Mouse (Mus musculus) heart, adult 8-10 months (tissue): Measurements from ENCODE around the gene Eng. TPM values are rescaled to one million over a fixed set of nuclear protein-coding genes. Genes with fewer than 3 reads are reported as not detected.

Source experiments
- microRNA-seq: library from miRNA; unstranded; fragments of <30 nt; microRNA quantifications from one replicate; pipeline ENCODE4 v1.2.0, GENCODE M21; 2022
- total RNA-seq, 4 experiments: library from RNA; stranded (reverse); gene quantifications; 2 replicates each; pipeline ENCODE4 v1.2.4; 2022

Eng gene
- total RNA-seq, 4 experiments from 2014 or later, result 111 to 143 (median 126) TPM

Small RNA genes within 50 kb of the gene (microRNA-seq; reads per million reads assigned to microRNA genes)
- not detected for gene Gm47291
- gene Mir1954, result not detected
- not detected for gene Mir2861
- gene Mir3960, result not detected
- not detected for gene Mir8093

Other genes starting within 250 kb of the Eng start
- 1 to 10 TPM; 3.4 to 4.4 (median 3.5) TPM for gene Naif1, start 196.1 kb upstream of the Eng start, total RNA-seq
- gene Slc25a25, start 195.2 kb upstream of the Eng start, total RNA-seq, result 1 to 10 TPM; 6.4 to 7.8 (median 7.0) TPM
- 10 to 100 TPM in 1 of 4 experiments, 1 to 10 TPM in 3; 6.8 to 10.9 (median 8.6) TPM for gene Fam102a, start 111.3 kb upstream of the Eng start, total RNA-seq
- gene Dpm2, start 75.7 kb upstream of the Eng start, total RNA-seq, result 10 to 100 TPM; 16.5 to 22.2 (median 18.6) TPM
- under 1 TPM in 1 of 4 experiments, not detected in 3; 0.34 TPM for gene Pip5kl1, start 71.8 kb upstream of the Eng start, total RNA-seq
- gene 9430097D07Rik, start 70.9 kb upstream of the Eng start, total RNA-seq, result not detected
- 10 to 100 TPM; 15.6 to 23.2 (median 20.7) TPM for gene St6galnac4, start 59.5 kb upstream of the Eng start, total RNA-seq
- gene St6galnac6, start 46.9 kb upstream of the Eng start, total RNA-seq, result 100 to 1,000 TPM; 102 to 131 (median 114) TPM
- gene Ak1, start 24.8 kb upstream of the Eng start, total RNA-seq, result 100 to 1,000 TPM; 656 to 809 (median 697) TPM
- 1 to 10 TPM; 5.5 to 6.0 (median 5.8) TPM for gene Fpgs, start 57.5 kb downstream of the Eng start, total RNA-seq
- gene Cdk9, start 66.5 kb downstream of the Eng start, total RNA-seq, result 10 to 100 TPM; 23.3 to 27.1 (median 25.7) TPM
- gene Sh2d3c, start 74.5 kb downstream of the Eng start, total RNA-seq, result 10 to 100 TPM; 16.4 to 28.8 (median 21.7) TPM
- gene 6330409D20Rik, start 94.4 kb downstream of the Eng start, total RNA-seq, result not detected
- gene Tor2a, start 110.6 kb downstream of the Eng start, total RNA-seq, result 10 to 100 TPM in 1 of 4 experiments, 1 to 10 TPM in 3; 7.8 to 10.1 (median 8.2) TPM
- gene Ttc16, start 129.0 kb downstream of the Eng start, total RNA-seq, result under 1 TPM in 1 of 4 experiments, not detected in 3; 0.19 TPM
- 1 to 10 TPM; 2.7 to 4.0 (median 3.2) TPM for gene Ptrh1, start 129.2 kb downstream of the Eng start, total RNA-seq
- not detected for gene Cfap157, start 137.8 kb downstream of the Eng start, total RNA-seq
- gene Stxbp1, start 200.7 kb downstream of the Eng start, total RNA-seq, result 10 to 100 TPM in 3 of 4 experiments, 1 to 10 TPM in 1; 8.5 to 10.8 (median 10.5) TPM
- 10 to 100 TPM; 19.1 to 26.8 (median 22.6) TPM for gene Fam129b, start 229.5 kb downstream of the Eng start, total RNA-seq